Mouse (Mus musculus): ENCODE results near the gene Irf2bp2. TPM values are rescaled to one million over a fixed set of nuclear protein-coding genes. Genes with fewer than 3 reads are reported as not detected.

Gene Irf2bp2
- polyA plus RNA-seq, 1 experiment = 39.6 TPM

DNA sequence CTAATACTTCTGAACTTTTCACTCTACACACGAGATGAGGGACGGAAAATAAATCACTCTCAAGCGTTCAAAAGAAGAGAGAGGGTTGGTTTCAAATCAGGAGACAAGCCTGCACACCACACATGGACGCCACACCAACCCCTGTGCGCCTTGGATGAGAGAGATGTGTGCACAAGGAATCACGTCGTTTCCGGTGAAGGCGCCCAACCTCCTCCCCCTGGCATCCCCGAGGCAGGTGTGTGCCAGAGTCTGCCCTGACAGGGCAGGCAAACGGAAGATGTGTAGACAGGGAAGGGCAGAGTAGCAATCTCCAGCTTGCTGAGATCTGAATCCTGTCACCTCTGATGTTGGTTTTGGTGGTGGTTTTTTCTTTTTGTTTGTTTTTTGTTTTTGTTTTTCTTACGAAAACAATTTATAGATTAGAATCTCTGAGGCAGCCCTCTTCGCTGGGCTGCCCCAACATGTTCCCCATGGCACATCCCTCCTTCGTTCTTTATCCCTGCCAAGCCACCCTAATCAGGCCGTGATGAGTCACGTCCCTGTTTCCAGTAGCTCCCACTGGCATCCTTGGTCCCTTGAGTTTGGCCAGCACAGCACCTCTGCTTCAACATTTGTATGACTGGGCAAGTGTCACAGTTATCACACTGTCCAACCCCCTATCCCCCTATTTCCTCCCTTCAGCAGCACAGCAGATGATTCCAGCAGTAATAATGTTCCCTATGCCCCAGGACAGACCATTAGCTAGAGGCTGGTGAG is 18.7 kb downstream of the Irf2bp2 start:
- TF ChIP-seq CTCF (IDR thresholded peaks at IDR 0.05; ENCODE audit: borderline replicate concordance, extremely low read depth, insufficient read depth, insufficient read length) (no peak), POLR2A (IDR thresholded peaks at IDR 0.05; ENCODE audit: borderline replicate concordance, extremely low read depth, insufficient read depth, insufficient read length, poor library complexity, severe bottlenecking) (no peak)

DNA sequence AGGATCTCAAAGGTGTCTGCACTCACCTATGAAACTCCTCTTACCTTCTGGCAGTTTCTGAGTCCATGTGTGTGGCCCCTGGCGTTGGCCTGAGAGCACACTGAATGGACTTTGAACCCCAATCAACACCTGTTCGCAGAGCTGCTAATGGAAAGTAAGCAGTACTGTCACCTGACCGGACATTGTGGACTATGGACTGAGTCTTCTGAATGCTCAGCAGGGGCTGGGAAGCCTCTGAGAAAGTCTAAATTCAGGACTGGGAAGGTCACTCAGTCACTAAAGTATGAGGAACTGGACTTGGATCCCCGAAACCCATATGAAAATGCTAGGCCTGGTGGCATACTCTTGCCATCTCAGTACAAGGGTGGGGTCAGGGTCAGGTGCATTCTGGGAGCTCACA is 19.9 kb downstream of the Irf2bp2 start:
- no peak for DNase-seq (ENCODE audit: low read depth)
- TF ChIP-seq CTCF (IDR thresholded peaks at IDR 0.05; ENCODE audit: borderline replicate concordance, extremely low read depth, insufficient read depth, insufficient read length) = no peak
- TF ChIP-seq POLR2A (IDR thresholded peaks at IDR 0.05; ENCODE audit: borderline replicate concordance, extremely low read depth, insufficient read depth, insufficient read length, poor library complexity, severe bottlenecking) = no peak

More for the DNA sequence above, 18.7 kb downstream of the Irf2bp2 start:
- DNase-seq (ENCODE audit: low read depth) = no peak

- no peak for DNase-seq (ENCODE audit: low read depth)
- no peak for TF ChIP-seq CTCF (IDR thresholded peaks at IDR 0.05; ENCODE audit: borderline replicate concordance, extremely low read depth, insufficient read depth, insufficient read length)
- TF ChIP-seq POLR2A (IDR thresholded peaks at IDR 0.05; ENCODE audit: borderline replicate concordance, extremely low read depth, insufficient read depth, insufficient read length, poor library complexity, severe bottlenecking) = no peak
These were observed 20.6 kb downstream of the Irf2bp2 start for GRCm38 (mm10) chr8:126573079-126573694.

DNA sequence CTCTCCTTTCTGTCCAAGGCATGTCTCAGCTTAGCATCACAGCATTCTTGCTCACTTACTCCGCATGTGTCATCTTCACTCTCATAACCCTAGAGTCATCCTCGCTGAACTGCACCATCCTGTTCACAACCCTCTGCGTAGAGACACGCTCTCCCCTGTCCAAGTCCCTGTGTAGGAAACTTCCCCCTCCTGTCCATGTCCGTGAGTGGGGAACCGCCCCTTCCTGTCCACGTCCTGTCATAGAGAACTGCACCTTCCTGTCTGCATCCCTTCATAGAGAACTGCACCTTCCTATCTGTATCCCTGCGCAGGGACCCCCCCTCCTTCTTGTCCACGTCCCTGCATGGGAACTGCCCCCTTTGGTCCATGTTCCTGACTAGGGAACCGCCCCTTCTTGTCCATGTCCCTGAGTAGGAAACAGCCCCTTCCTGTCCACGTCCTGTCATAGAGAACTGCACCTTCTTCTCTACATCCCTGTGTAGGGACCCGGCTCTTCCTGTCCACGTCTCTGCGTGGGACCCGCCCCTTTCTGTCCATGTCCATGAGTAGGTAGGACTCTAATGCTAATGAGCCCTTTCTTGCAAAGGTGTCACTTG is 22.6 kb downstream of the Irf2bp2 start:
- TF ChIP-seq CTCF (IDR thresholded peaks at IDR 0.05; ENCODE audit: borderline replicate concordance, extremely low read depth, insufficient read depth, insufficient read length) = no peak
- TF ChIP-seq POLR2A (IDR thresholded peaks at IDR 0.05; ENCODE audit: borderline replicate concordance, extremely low read depth, insufficient read depth, insufficient read length, poor library complexity, severe bottlenecking) = no peak
- DNase-seq (ENCODE audit: low read depth) = no peak

DNA sequence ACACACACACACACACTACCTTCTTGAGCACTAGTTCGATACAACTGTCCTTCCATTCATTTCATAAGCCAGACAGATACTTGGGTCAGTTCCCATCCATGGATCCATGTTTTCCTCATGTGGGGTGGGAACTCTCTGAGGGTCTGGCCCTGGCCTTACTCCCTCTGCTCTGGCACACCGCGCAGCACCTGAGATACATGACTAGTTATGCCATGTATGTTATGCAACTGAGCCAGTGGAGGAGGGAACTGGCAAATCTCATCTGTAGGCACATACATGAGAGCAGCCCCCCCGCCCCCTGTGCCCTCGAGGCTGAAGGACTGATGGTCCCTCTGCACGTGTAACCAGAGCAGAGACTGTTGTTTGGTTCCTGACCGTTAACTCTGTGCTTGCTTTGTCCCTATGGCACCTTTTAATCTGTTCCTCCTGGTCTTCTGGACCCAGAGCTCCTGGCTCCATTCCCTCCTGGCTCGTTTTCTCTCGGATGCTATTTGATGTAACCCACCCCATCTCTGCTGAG is 23.2 kb downstream of the Irf2bp2 start:
- no peak for DNase-seq (ENCODE audit: low read depth)
- no peak for TF ChIP-seq CTCF (IDR thresholded peaks at IDR 0.05; ENCODE audit: borderline replicate concordance, extremely low read depth, insufficient read depth, insufficient read length)

DNA sequence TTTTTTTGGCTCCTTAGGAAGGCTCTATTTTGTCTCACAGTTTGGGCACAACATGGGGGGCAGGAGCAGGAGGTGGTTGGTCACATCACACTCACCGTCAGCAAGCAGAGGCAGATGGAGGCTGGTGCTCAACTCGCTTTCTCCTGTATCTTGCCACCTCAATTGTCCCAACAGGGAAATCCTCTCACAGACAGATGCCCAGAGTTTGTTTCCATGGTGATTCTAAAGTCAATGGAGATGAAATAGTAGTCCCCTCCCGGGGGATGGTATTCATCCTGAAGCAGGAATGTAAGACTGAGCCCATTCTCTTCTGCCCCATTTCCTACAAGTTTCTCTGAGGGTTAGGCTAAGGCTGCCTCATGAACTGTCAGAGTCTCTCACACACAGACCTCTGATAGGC is 23.7 kb downstream of the Irf2bp2 start:
- peak; percentile 68 for DNase-seq (ENCODE audit: low read depth)
- TF ChIP-seq CTCF (IDR thresholded peaks at IDR 0.05; ENCODE audit: borderline replicate concordance, extremely low read depth, insufficient read depth, insufficient read length) (no peak), POLR2A (IDR thresholded peaks at IDR 0.05; ENCODE audit: borderline replicate concordance, extremely low read depth, insufficient read depth, insufficient read length, poor library complexity, severe bottlenecking) (no peak)

- TF ChIP-seq POLR2A (IDR thresholded peaks at IDR 0.05; ENCODE audit: borderline replicate concordance, extremely low read depth, insufficient read depth, insufficient read length, poor library complexity, severe bottlenecking) (no peak), CTCF (IDR thresholded peaks at IDR 0.05; ENCODE audit: borderline replicate concordance, extremely low read depth, insufficient read depth, insufficient read length) (no peak)
- no peak for DNase-seq (ENCODE audit: low read depth)
These were observed 24.1 kb downstream of the Irf2bp2 start for GRCm38 (mm10) chr8:126569638-126570037.

- no peak for TF ChIP-seq POLR2A (IDR thresholded peaks at IDR 0.05; ENCODE audit: borderline replicate concordance, extremely low read depth, insufficient read depth, insufficient read length, poor library complexity, severe bottlenecking)
- no peak for TF ChIP-seq CTCF (IDR thresholded peaks at IDR 0.05; ENCODE audit: borderline replicate concordance, extremely low read depth, insufficient read depth, insufficient read length)
- no peak for DNase-seq (ENCODE audit: low read depth)
These were observed 26.1 kb downstream of the Irf2bp2 start for GRCm38 (mm10) chr8:126567674-126568073.

DNA sequence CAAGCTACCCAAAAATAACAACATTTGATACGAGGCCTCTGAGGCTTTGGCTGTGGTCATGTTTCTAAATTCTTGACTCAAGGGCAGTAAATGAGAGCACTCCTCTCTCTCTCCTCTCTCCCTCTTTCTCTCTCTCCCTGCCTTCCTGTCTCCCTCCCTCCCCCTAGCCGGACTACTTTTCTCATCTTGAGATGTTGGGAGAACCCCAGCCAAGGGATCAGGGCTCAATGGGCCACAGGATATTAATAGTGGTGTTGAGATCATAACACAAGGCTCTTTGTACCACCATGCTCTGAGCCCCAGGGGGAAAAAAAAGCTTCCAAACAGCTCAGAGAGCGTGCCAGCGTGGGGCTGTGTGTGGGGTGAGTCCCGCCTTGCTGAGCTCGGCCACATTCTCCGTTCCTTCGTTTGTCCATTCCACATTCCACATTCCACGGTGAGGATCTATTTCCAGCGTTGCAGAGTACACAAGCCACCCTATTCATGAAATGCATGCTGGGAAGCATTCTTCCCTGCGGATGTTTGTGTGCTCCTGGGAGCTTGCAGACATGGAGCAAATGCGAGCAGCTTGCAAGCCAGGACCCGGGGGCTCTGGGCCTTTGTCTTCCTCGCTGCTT is 27.2 kb downstream of the Irf2bp2 start:
- TF ChIP-seq POLR2A (IDR thresholded peaks at IDR 0.05; ENCODE audit: borderline replicate concordance, extremely low read depth, insufficient read depth, insufficient read length, poor library complexity, severe bottlenecking) (no peak), CTCF (IDR thresholded peaks at IDR 0.05; ENCODE audit: borderline replicate concordance, extremely low read depth, insufficient read depth, insufficient read length) (no peak)
- peak; percentile 94 for DNase-seq (ENCODE audit: low read depth)

GRCm38 (mm10) chr8:126565954-126566445 is 27.8 kb downstream of the Irf2bp2 start:
- no peak for TF ChIP-seq POLR2A (IDR thresholded peaks at IDR 0.05; ENCODE audit: borderline replicate concordance, extremely low read depth, insufficient read depth, insufficient read length, poor library complexity, severe bottlenecking)
- TF ChIP-seq CTCF (IDR thresholded peaks at IDR 0.05; ENCODE audit: borderline replicate concordance, extremely low read depth, insufficient read depth, insufficient read length) = no peak

DNA sequence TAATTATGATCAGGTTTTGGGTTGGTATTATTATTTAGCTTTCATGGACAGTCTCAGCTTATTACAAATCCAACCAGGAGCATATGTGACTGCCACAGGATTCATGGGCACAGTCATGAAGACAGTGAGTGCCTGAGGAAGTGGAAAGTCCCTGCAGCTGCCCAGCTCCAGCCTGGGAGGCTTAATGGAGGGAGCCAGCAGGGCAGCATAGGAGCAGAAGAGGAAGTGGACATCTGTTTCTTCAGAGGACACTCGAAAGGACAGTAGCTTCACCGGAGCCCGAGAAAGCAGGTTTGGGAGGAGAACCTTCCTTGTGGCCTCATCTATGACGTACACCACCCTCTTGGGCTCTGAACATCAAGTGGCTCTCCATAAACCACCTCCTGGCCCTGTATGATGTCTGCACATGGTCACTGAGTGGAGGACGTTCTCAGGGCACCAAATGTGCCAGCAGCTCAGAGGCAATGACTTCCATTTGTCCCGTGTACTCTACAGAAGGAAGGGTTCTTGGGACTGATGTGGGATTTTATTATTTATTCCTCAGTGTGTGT is 28.5 kb downstream of the Irf2bp2 start:
- DNase-seq (ENCODE audit: low read depth) = no peak
- no peak for TF ChIP-seq POLR2A (IDR thresholded peaks at IDR 0.05; ENCODE audit: borderline replicate concordance, extremely low read depth, insufficient read depth, insufficient read length, poor library complexity, severe bottlenecking)
- TF ChIP-seq CTCF (IDR thresholded peaks at IDR 0.05; ENCODE audit: borderline replicate concordance, extremely low read depth, insufficient read depth, insufficient read length) = no peak

More at GRCm38 (mm10) chr8:126565954-126566445, 27.8 kb downstream of the Irf2bp2 start:
- no peak for DNase-seq (ENCODE audit: low read depth)
